Comparison of ENCODE assay signal across 22 mouse cellular contexts in genomic region chr5:24982258-24982657, GRCm38 (mm10).
DNase-seq lines count a peak whose midpoint lies in the region; ATAC-seq and TF ChIP-seq lines count a peak whose summit lies in the region.
"Had no signal": no experiment of that assay in that cellular context is flagged by ENCODE, and none has a peak within 500 bp of the region (broad histone marks: within the 10 kb centered on the region; RNA-seq: fewer than 3 reads in every experiment).

No protein-coding gene starts in this region.

- DNase-seq in heart, embryonic 10.5 days (ENCODE audit: low spot score), result no peak
- DNase-seq in embryo, embryonic 11 days, result no peak
- DNase-seq: B cell, adult 2 months; cerebellum, adult 11-12 months; kidney, postnatal 4 days; liver, embryonic 13.5 days; thymus, adult 2 months had no signal

- WGBS in intestine, embryonic 15.5 days, result 64% methylated on average over 3 of the region's 3 CpGs
- 41% methylated on average over 3 of the region's 3 CpGs for WGBS in intestine, postnatal 0 days
- 26% methylated on average over 3 of the region's 3 CpGs for WGBS in heart, embryonic 10.5 days
- 11% methylated on average over 3 of the region's 3 CpGs for WGBS in heart, embryonic 14.5 days
- WGBS in intestine, embryonic 16.5 days, result 72% methylated on average over 3 of the region's 3 CpGs
- 94% methylated on average over 3 of the region's 3 CpGs for WGBS in midbrain, embryonic 15.5 days

- no peaks in the 10 kb centered on the region for H3K9me3 ChIP-seq in intestine, embryonic 15.5 days
- no peaks in the 10 kb centered on the region for H3K9me3 ChIP-seq in intestine, postnatal 0 days (ENCODE audit: control insufficient read depth)
- H3K9me3 ChIP-seq in heart, embryonic 10.5 days, result no peaks in the 10 kb centered on the region
- H3K9me3 ChIP-seq in heart, embryonic 14.5 days (ENCODE audit: control insufficient read depth, low read length), result no peaks in the 10 kb centered on the region
- no peaks in the 10 kb centered on the region for H3K9me3 ChIP-seq in intestine, embryonic 16.5 days (ENCODE audit: control insufficient read depth, low read length)
- H3K9me3 ChIP-seq in midbrain, embryonic 15.5 days, result no peaks in the 10 kb centered on the region
- H3K9me3 ChIP-seq: embryonic facial prominence, embryonic 13.5 days; forebrain, embryonic 12.5 days; G1E; kidney, embryonic 15.5 days; liver, embryonic 13.5 days had no signal

- H3K4me3 ChIP-seq in intestine, embryonic 15.5 days (replicated peaks), result no peak overlapping the region
- no peak overlapping the region for H3K4me3 ChIP-seq in intestine, postnatal 0 days (ENCODE audit: low read depth, low read length)
- no peak overlapping the region for H3K4me3 ChIP-seq in heart, embryonic 10.5 days
- H3K4me3 ChIP-seq in heart, embryonic 14.5 days (ENCODE audit: control insufficient read depth in 1 of 2, insufficient read depth in 1 of 2, low read depth in 1 of 2, low read length in 2 of 2), result no peak overlapping the region
- H3K4me3 ChIP-seq in intestine, embryonic 16.5 days (ENCODE audit: low read length), result no peak overlapping the region
- no peak overlapping the region for H3K4me3 ChIP-seq in midbrain, embryonic 15.5 days
- H3K4me3 ChIP-seq: embryonic facial prominence, embryonic 13.5 days; erythroblast, embryonic 14.5 days; forebrain, embryonic 12.5 days; kidney, embryonic 15.5 days; left cerebral cortex, adult 2 months; liver, embryonic 13.5 days had no signal

- H3K27me3 ChIP-seq in intestine, embryonic 15.5 days (replicated peaks), result no peaks in the 10 kb centered on the region
- no peaks in the 10 kb centered on the region for H3K27me3 ChIP-seq in intestine, postnatal 0 days (replicated peaks; ENCODE audit: control insufficient read depth, insufficient read depth, low read length)
- H3K27me3 ChIP-seq in heart, embryonic 10.5 days (ENCODE audit: insufficient read depth, poor library complexity, severe bottlenecking), result no peaks in the 10 kb centered on the region
- no peaks in the 10 kb centered on the region for H3K27me3 ChIP-seq in heart, embryonic 14.5 days (ENCODE audit: control insufficient read depth, insufficient read depth, low read length)
- no peaks in the 10 kb centered on the region for H3K27me3 ChIP-seq in intestine, embryonic 16.5 days (replicated peaks; ENCODE audit: control insufficient read depth, insufficient read depth, low read length)
- no peaks in the 10 kb centered on the region for H3K27me3 ChIP-seq in midbrain, embryonic 15.5 days (replicated peaks)
- H3K27me3 ChIP-seq: CH12.LX; embryonic facial prominence, embryonic 13.5 days; forebrain, embryonic 12.5 days; kidney, embryonic 15.5 days; Patski had no signal

- no peak for TF ChIP-seq CTCF in intestine, postnatal 0 days (IDR thresholded peaks at IDR 0.05; ENCODE audit: low read depth)

- no peak for ATAC-seq in intestine, embryonic 15.5 days
- no peak for ATAC-seq in intestine, postnatal 0 days
- ATAC-seq in heart, embryonic 14.5 days (ENCODE audit: insufficient number of reproducible peaks, insufficient read depth, low FRiP score, low read depth), result peak; percentile 72
- no peak for ATAC-seq in intestine, embryonic 16.5 days
- no peak for ATAC-seq in midbrain, embryonic 15.5 days (replicated peaks)
- ATAC-seq: Patski had no signal

- 0 out of 2 replicates have a peak overlapping the region, but pooled peaks have one; percentile 11 for H3K27ac ChIP-seq in intestine, embryonic 15.5 days
- no peak overlapping the region for H3K27ac ChIP-seq in intestine, postnatal 0 days (ENCODE audit: low read depth, low read length)
- peak overlapping the region; percentile 87 for H3K27ac ChIP-seq in heart, embryonic 10.5 days
- H3K27ac ChIP-seq in heart, embryonic 14.5 days (replicated peaks in 1 of 2; ENCODE audit: control insufficient read depth in 1 of 2, insufficient read depth in 1 of 2, low read depth in 2 of 2, low read length in 2 of 2), result peak overlapping the region; percentile 93 to 96
- peak overlapping the region; percentile 25; the same call in 1 of the 2 replicates for H3K27ac ChIP-seq in intestine, embryonic 16.5 days (ENCODE audit: low read length)
- H3K27ac ChIP-seq in midbrain, embryonic 15.5 days, result no peak overlapping the region
- H3K27ac ChIP-seq: embryonic facial prominence, embryonic 13.5 days; forebrain, embryonic 12.5 days; kidney, embryonic 15.5 days; left cerebral cortex, adult 2 months; liver, embryonic 13.5 days; stomach, postnatal 0 days had no signal

- H3K4me2 ChIP-seq in intestine, embryonic 15.5 days (replicated peaks), result no peak overlapping the region
- no peak overlapping the region for H3K4me2 ChIP-seq in intestine, postnatal 0 days (replicated peaks; ENCODE audit: low read depth)
- H3K4me2 ChIP-seq in heart, embryonic 14.5 days (ENCODE audit: low read length), result 0 out of 2 replicates have a peak overlapping the region, but pooled peaks have one; percentile 1
- no peak overlapping the region for H3K4me2 ChIP-seq in intestine, embryonic 16.5 days (ENCODE audit: low read depth, low read length)
- H3K4me2 ChIP-seq in midbrain, embryonic 15.5 days, result no peak overlapping the region
- H3K4me2 ChIP-seq: embryonic facial prominence, embryonic 13.5 days; forebrain, embryonic 12.5 days; kidney, embryonic 15.5 days; liver, embryonic 13.5 days; midbrain, embryonic 11.5 days had no signal

- no peak overlapping the region for H3K9ac ChIP-seq in intestine, embryonic 15.5 days
- H3K9ac ChIP-seq in intestine, postnatal 0 days (ENCODE audit: low read depth, low read length), result no peak overlapping the region
- peak overlapping the region; percentile 51 for H3K9ac ChIP-seq in heart, embryonic 14.5 days (ENCODE audit: low read length)
- H3K9ac ChIP-seq in intestine, embryonic 16.5 days (ENCODE audit: low read depth, low read length), result no peak overlapping the region
- H3K9ac ChIP-seq in midbrain, embryonic 15.5 days, result no peak overlapping the region
- H3K9ac ChIP-seq: embryonic facial prominence, embryonic 13.5 days; forebrain, embryonic 12.5 days; kidney, embryonic 15.5 days; liver, embryonic 13.5 days had no signal

- H3K36me3 ChIP-seq in intestine, embryonic 15.5 days, result no peaks in the 10 kb centered on the region
- H3K36me3 ChIP-seq in intestine, postnatal 0 days (ENCODE audit: control insufficient read depth, insufficient read depth), result no peaks in the 10 kb centered on the region
- H3K36me3 ChIP-seq in heart, embryonic 10.5 days, result no peaks in the 10 kb centered on the region
- no peaks in the 10 kb centered on the region for H3K36me3 ChIP-seq in heart, embryonic 14.5 days (ENCODE audit: control insufficient read depth, insufficient read depth, low read length)
- no peaks in the 10 kb centered on the region for H3K36me3 ChIP-seq in intestine, embryonic 16.5 days (ENCODE audit: control insufficient read depth, insufficient read depth, low read length)
- no peaks in the 10 kb centered on the region for H3K36me3 ChIP-seq in midbrain, embryonic 15.5 days (replicated peaks)
- H3K36me3 ChIP-seq: embryonic facial prominence, embryonic 13.5 days; forebrain, embryonic 12.5 days; G1E; kidney, embryonic 15.5 days; liver, embryonic 13.5 days had no signal

- H3K4me1 ChIP-seq in intestine, embryonic 15.5 days (replicated peaks), result peaks cover 41% of the 10 kb centered on the region
- H3K4me1 ChIP-seq in intestine, postnatal 0 days (replicated peaks; ENCODE audit: control insufficient read depth, insufficient read depth, low read length), result peaks cover 19% of the 10 kb centered on the region
- peaks cover 98% of the 10 kb centered on the region for H3K4me1 ChIP-seq in heart, embryonic 10.5 days
- peaks cover 78 to 95% of the 10 kb centered on the region in 2 experiments for H3K4me1 ChIP-seq in heart, embryonic 14.5 days (ENCODE audit: control insufficient read depth in 2 of 2, insufficient read depth in 2 of 2, low read length in 2 of 2)
- H3K4me1 ChIP-seq in intestine, embryonic 16.5 days (ENCODE audit: control insufficient read depth, insufficient read depth, low read length), result peaks cover 33% of the 10 kb centered on the region
- peaks cover 37% of the 10 kb centered on the region for H3K4me1 ChIP-seq in midbrain, embryonic 15.5 days

Comparison
In these comparisons a context has a peak if more than half of its experiments do, and no peak if none do; other contexts are left out.
1. H3K27ac ChIP-seq: peak in intestine, embryonic 15.5 days (single experiment), heart, embryonic 10.5 days (single experiment), heart, embryonic 14.5 days (2 of 2) and intestine, embryonic 16.5 days (single experiment); none in intestine, postnatal 0 days (single experiment) and midbrain, embryonic 15.5 days (single experiment).